Mouse (Mus musculus) lung, adult 18-20 months (tissue): Measurements from ENCODE around the gene Cfap97d1.
"Not testable (repeated sequence)": the region's sequence is repeated elsewhere in the genome, so short reads cannot be mapped to it uniquely, and the experiment has no call there.

Source experiments
- DNase-seq, 2 experiments: peaks; one replicate each; pipeline ENCODE4 v3.0.0; 2022; ENCODE audit warnings: mixed read lengths in 2 of 2

Cfap97d1 gene

GRCm38 (mm10) chr11:101974181-101974580 lies 9.9 kb upstream of the Cfap97d1 start:
- DNase-seq, result no peak

GRCm38 (mm10) chr11:101974923-101975322 lies 9.2 kb upstream of the Cfap97d1 start:
- DNase-seq, result peak in 1 of 2 experiments; percentile 35

GRCm38 (mm10) chr11:101976949-101977348 lies 7.1 kb upstream of the Cfap97d1 start:
- no peak for DNase-seq

- no peak for DNase-seq
These were observed 4.9 kb upstream of the Cfap97d1 start for GRCm38 (mm10) chr11:101979140-101979539.

GRCm38 (mm10) chr11:101980603-101981157 lies 3.4 kb upstream of the Cfap97d1 start:
- DNase-seq, result no peak

GRCm38 (mm10) chr11:101981850-101982249 lies 2.2 kb upstream of the Cfap97d1 start:
- peak; percentile 72 to 77 for DNase-seq

GRCm38 (mm10) chr11:101982981-101983411 lies 1.1 kb upstream of the Cfap97d1 start:
- peak; percentile 22 to 27 for DNase-seq

- no peak for DNase-seq
These were observed 603 bp upstream of the Cfap97d1 start for GRCm38 (mm10) chr11:101983431-101983921.

- not testable (repeated sequence) for DNase-seq
These were observed 1.4 kb downstream of the Cfap97d1 start for GRCm38 (mm10) chr11:101985450-101985849.

GRCm38 (mm10) chr11:101985990-101986389 lies 1.9 kb downstream of the Cfap97d1 start:
- DNase-seq, result peak; percentile 84 to 87

- DNase-seq, result no peak
These were observed 2.8 kb downstream of the Cfap97d1 start, which contains the start of gene Dusp3 for GRCm38 (mm10) chr11:101986913-101987312. TSS of gene Dusp3 (minus strand) at chr11:101987013.

GRCm38 (mm10) chr11:101990244-101990643 lies 6.2 kb downstream of the Cfap97d1 start:
- no peak for DNase-seq

- DNase-seq, result no peak
These were observed 7.7 kb downstream of the Cfap97d1 start for GRCm38 (mm10) chr11:101991813-101992212.

- no peak for DNase-seq
These were observed 8.3 kb downstream of the Cfap97d1 start for GRCm38 (mm10) chr11:101992411-101992810.

- DNase-seq, result no peak
These were observed 10.0 kb downstream of the Cfap97d1 start for GRCm38 (mm10) chr11:101994100-101994499.

GRCm38 (mm10) chr11:101995938-101996337 lies 11.9 kb downstream of the Cfap97d1 start:
- DNase-seq, result no peak

- DNase-seq, result peak in 1 of 2 experiments; percentile 31
These were observed 14.2 kb downstream of the Cfap97d1 start for GRCm38 (mm10) chr11:101998258-101998657.

GRCm38 (mm10) chr11:101999466-101999865 lies 15.4 kb downstream of the Cfap97d1 start:
- no peak for DNase-seq

GRCm38 (mm10) chr11:102004251-102004650 lies 20.2 kb downstream of the Cfap97d1 start:
- DNase-seq, result no peak

- DNase-seq, result no peak
These were observed 22.2 kb downstream of the Cfap97d1 start for GRCm38 (mm10) chr11:102006271-102006670.

GRCm38 (mm10) chr11:102006688-102007087 lies 22.6 kb downstream of the Cfap97d1 start:
- DNase-seq, result no peak

GRCm38 (mm10) chr11:102008372-102008771 lies 24.3 kb downstream of the Cfap97d1 start:
- no peak for DNase-seq

- peak; percentile 31 to 64 for DNase-seq
These were observed 25.0 kb downstream of the Cfap97d1 start for GRCm38 (mm10) chr11:102008954-102009637.

- no peak for DNase-seq
These were observed 26.1 kb downstream of the Cfap97d1 start for GRCm38 (mm10) chr11:102010140-102010539.
